Mouse (Mus musculus) C2C12 (cell line): ENCODE measurements at regions not wholly inside any gene's neighbourhood (a gene's known extent, or its start where the extent isn't known, plus 50 kb on each side); places are given as distances from the start of the nearest gene placed in this dataset.

ENCODE experiments used
- CEBPB ChIP-seq: IDR thresholded peaks from one replicate; pipeline ENCODE4 v1.6.1; 2011; ENCODE audit warnings: low read depth, mild to moderate bottlenecking, control low read depth, moderate library complexity
- CTCF ChIP-seq: IDR thresholded peaks from one replicate; pipeline ENCODE4 v1.5.1; 2011; ENCODE audit not compliant: control insufficient read depth, insufficient read depth, insufficient read length
- FOSL1 ChIP-seq: IDR thresholded peaks from one replicate; pipeline ENCODE4 v1.8.0; 2011; ENCODE audit warnings: mild to moderate bottlenecking, low read length; ENCODE audit not compliant: poor library complexity, insufficient read depth, severe bottlenecking
- MAX ChIP-seq: IDR thresholded peaks from one replicate; pipeline ENCODE4 v1.6.1; 2011; ENCODE audit warnings: mild to moderate bottlenecking, control low read depth
- MYOD1 ChIP-seq: IDR thresholded peaks from one replicate; pipeline ENCODE4 v1.6.1; 2011; ENCODE audit warnings: low read depth; ENCODE audit not compliant: control insufficient read depth, insufficient read length
- MYOG ChIP-seq: IDR thresholded peaks from one replicate; pipeline ENCODE4 v1.6.1; 2011; ENCODE audit not compliant: control insufficient read depth, insufficient read length; ENCODE audit errors: extremely low read depth
- USF1 ChIP-seq: IDR thresholded peaks from one replicate; pipeline ENCODE4 v1.6.1; 2011; ENCODE audit warnings: low read depth, mild to moderate bottlenecking, control low read depth, moderate library complexity

GRCm38 (mm10) chr5:51783523-51783922 lies 216.0 kb upstream of the Ppargc1a start:
- TF ChIP-seq CTCF (no peak), MAX (no peak), MYOD1 (no peak), USF1 (no peak), MYOG (no peak), CEBPB (no peak), FOSL1 (no peak)
